Mouse (Mus musculus) embryonic fibroblast, embryonic 13.5 days (primary cell): ENCODE measurements around the gene Nipa2. TPM values are rescaled to one million over a fixed set of nuclear protein-coding genes. Genes with fewer than 3 reads are reported as not detected.
"Not testable (repeated sequence)": the region's sequence is repeated elsewhere in the genome, so short reads cannot be mapped to it uniquely, and the experiment has no call there.

Source experiments
- H3K27ac ChIP-seq: 2 replicates; pipeline ENCODE4 v1.5.1; 2012; ENCODE audit warnings: low read length, control low read depth, inconsistent platforms; ENCODE audit not compliant: insufficient read depth
- H3K4me1 ChIP-seq: 2 replicates; pipeline ENCODE4 v1.6.1; 2011; ENCODE audit warnings: low read length; ENCODE audit not compliant: control insufficient read depth, insufficient read depth
- H3K4me3 ChIP-seq: 2 replicates; pipeline ENCODE4 v1.5.1; 2011; ENCODE audit warnings: mild to moderate bottlenecking, control low read depth, low read length; ENCODE audit not compliant: insufficient read depth
- CTCF ChIP-seq: IDR thresholded peaks from 2 replicates; pipeline ENCODE4 v1.5.1; 2011; ENCODE audit warnings: mild to moderate bottlenecking, control low read depth, low read length, moderate library complexity, borderline replicate concordance; ENCODE audit not compliant: insufficient read depth
- POLR2A ChIP-seq: IDR thresholded peaks from 2 replicates; pipeline ENCODE4 v1.6.1; 2011; ENCODE audit warnings: low read depth, mild to moderate bottlenecking, control low read depth, low read length, moderate library complexity
- polyA plus RNA-seq: library from polyadenylated mRNA; stranded (reverse); fragments of >200 nt; gene quantifications from 2 replicates; pipeline ENCODE4 v1.2.4, GENCODE M21; 2011; ENCODE audit warnings: low read depth; ENCODE audit not compliant: missing spikeins, insufficient read length

Gene Nipa2
- polyA plus RNA-seq, 1 experiment, result 56.6 TPM

DNA sequence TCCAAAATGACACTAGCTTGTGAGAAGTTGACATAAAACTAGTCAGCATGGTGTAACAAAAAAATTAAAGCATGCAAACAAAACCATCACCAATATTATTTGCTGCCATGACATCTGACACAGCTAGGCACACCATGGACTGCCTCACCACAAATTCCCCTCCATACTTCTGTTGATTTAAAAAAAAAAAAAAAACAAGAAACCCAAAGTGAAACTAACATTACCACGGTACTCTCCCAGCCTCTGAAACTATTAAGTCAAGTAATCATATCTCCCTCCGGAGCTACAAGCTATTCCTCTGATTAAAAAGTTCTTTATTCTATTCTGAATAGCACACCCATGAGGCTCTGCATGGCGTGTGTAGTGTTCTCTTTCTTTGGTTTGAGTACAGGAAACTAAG lies 5.1 kb downstream of the Nipa2 start:
- no peak overlapping the region for H3K27ac ChIP-seq
- TF ChIP-seq POLR2A (no peak), CTCF (no peak)

DNA sequence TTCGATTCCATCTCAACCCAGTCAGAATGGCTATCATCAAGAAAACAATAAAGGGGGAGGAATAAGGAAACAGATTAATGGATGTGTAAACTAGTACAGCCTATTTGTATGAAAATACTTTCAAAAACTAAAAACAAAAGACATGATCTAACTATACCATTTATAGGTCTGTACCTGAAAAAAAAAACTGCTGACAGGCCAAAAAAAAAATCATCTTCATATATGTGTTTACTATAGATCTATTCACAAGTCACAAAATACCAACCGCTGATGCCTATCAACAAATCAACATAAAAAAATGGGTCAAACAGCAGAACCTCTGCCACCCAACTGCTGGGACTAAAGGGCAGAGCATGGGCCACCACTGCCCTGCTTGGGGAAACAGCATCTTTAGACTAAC lies 6.2 kb downstream of the Nipa2 start:
- Histone ChIP-seq H3K27ac (no peak overlapping the region), H3K4me1 (peaks cover 3% of the 10 kb centered on the region; the same call in 1 of the 2 replicates), H3K4me3 (no peak overlapping the region)
- TF ChIP-seq POLR2A (no peak), CTCF (no peak)

More for the DNA sequence above, 5.1 kb downstream of the Nipa2 start:
- Histone ChIP-seq H3K4me3 (no peak overlapping the region), H3K4me1 (peaks cover 4% of the 10 kb centered on the region; the same call in 1 of the 2 replicates)

DNA sequence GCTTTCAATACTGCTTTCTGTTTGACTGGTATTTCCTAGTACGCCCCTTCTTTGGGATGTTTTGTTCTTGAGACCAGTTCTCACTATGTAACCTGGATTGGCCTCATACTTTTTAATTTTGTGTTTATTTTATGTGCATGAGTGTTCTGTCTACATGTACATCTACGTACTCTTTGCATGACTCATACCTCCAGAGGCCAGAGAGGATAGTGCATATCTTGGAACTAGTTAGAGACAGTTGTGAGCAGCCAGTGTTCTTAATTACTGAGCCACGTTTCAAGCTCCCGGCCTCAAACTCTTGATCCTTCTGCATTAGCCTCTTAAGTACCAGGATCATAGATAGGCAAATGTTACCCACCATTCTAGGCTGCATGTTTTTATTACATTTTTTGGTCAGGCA lies 23.9 kb downstream of the Nipa2 start:
- TF ChIP-seq POLR2A (no peak), CTCF (no peak)
- no peak overlapping the region for H3K4me3 ChIP-seq
- no peaks in the 10 kb centered on the region for H3K4me1 ChIP-seq
- H3K27ac ChIP-seq, result no peak overlapping the region

DNA sequence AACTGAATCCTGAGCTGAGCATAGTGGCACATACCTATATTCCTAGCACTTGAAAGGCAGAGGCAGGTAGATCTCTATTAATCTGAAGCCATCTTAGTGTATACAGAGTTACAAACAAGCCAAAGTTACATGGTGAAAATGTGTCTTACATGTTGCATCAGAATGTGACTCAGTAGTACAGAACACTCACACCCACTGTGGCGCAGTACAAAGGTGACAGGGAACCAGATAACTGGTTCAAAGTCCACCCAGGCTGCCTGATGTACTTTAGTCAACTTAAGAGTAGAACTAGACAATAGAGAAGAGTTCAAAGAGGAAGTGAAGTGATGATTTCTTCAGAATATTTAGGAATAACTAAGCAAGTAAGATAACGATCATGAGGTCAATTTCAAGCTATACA lies 27.3 kb downstream of the Nipa2 start:
- TF ChIP-seq CTCF (no peak), POLR2A (no peak)
- no peak overlapping the region for H3K27ac ChIP-seq
- no peaks in the 10 kb centered on the region for H3K4me1 ChIP-seq

DNA sequence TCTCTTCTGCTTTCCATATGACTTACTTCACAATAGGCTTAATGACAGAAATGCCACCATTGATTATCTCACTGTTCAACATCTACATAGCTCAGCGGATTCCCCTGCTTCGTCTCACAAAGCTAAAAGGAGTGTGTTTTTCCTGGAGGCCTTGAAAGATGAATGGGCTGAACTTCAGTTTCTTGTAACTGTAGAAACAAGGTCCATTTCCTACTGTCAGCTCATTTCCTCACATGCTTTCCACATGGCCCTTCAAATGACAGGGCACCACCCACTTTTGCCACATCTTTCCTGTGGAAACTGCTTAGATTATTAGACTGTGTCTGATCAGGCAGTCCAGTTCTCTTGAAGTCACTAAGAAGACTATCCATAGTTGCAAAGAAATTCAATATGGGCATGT lies 33.6 kb downstream of the Nipa2 start:
- no peak for TF ChIP-seq POLR2A
- no peak for TF ChIP-seq CTCF
- Histone ChIP-seq H3K4me3 (no peak overlapping the region), H3K27ac (no peak overlapping the region), H3K4me1 (no peaks in the 10 kb centered on the region)

More for the DNA sequence above, 27.3 kb downstream of the Nipa2 start:
- H3K4me3 ChIP-seq, result no peak overlapping the region

DNA sequence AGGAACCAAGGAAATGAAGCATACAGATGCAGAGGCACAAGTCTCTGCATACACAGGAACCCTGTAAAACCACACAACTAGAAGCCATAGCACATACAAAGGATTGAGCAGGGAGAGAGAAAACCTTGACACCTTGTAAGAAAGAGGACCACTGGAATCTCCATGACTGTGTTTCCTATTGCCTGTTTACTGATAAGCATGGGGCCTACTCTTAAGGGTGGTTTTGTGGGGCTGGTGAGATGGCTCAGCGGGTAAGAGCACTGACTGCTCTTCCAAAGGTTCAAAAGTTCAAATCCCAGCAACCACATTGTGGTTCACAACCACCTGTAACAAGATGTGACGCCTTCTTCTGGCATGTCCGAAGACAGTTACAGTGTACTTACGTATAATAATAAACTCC lies 35.0 kb downstream of the Nipa2 start:
- H3K4me1 ChIP-seq, result no peaks in the 10 kb centered on the region
- H3K4me3 ChIP-seq, result no peak overlapping the region
- TF ChIP-seq POLR2A, result no peak
- no peak for TF ChIP-seq CTCF
- no peak overlapping the region for H3K27ac ChIP-seq

DNA sequence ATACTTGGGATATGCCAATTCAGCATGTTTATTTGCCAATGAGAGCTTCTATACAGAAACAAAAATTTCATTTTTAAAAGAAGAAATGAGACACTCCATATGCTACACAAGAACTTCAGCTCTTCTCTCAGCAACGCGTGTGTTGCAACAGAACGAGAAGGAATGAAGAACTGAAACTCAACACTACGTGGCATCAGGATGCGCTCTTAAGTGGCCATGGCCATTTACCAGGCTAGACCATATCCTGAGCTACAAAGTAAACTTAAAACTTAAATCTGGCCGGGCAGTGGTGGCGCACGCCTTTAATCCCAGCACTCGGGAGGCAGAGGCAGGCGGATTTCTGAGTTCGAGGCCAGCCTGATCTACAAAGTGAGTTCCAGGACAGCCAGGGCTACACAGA lies 43.9 kb downstream of the Nipa2 start:
- not testable (repeated sequence) for H3K27ac ChIP-seq, H3K4me1 ChIP-seq, H3K4me3 ChIP-seq

DNA sequence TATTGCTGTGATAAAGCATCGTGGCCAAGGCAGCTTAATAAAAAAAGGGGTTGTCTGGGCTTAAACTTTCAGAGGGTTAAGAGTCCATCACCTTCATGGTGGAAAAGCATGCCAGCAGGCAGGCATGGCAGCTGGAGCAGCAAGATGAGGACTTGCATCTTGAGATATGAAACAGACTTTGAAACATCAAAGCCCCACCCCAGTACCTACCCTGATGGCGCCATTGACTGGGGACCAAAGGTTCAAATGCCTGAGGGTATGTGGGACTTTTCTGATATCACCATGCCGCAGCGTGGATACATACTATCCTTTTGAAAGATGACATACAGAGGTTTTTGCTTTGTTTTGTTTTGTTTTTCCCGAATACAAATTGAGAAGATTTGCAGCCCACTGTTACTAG lies 50.2 kb downstream of the Nipa2 start:
- H3K4me3 ChIP-seq, result no peak overlapping the region
- H3K4me1 ChIP-seq, result no peaks in the 10 kb centered on the region
- no peak for TF ChIP-seq CTCF
- TF ChIP-seq POLR2A, result no peak
- H3K27ac ChIP-seq, result no peak overlapping the region

GRCm38 (mm10) chr7:55911371-55911770 lies 50.9 kb downstream of the Nipa2 start:
- no peak overlapping the region for H3K4me3 ChIP-seq
- TF ChIP-seq CTCF, result no peak
- no peak for TF ChIP-seq POLR2A
- no peaks in the 10 kb centered on the region for H3K4me1 ChIP-seq
- no peak overlapping the region for H3K27ac ChIP-seq

DNA sequence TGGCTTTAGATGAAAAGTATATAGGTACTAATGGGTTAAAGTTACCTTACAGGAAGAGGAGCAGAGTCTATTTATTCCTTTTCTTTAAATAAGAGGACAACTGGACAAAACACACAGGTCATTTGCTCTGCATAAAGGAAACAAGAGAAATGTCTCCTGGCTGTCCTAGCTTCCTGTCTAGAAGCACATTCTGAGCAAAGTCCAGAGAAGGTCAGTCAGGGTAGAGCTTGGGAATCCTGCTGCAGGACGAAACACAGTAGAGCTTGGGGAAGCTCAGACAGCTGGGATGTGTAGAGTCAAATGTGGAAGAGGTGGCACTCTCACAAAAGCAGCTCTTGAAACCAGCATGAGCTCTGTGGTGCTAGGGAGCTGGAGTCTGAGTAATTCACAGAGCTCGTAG lies 51.9 kb downstream of the Nipa2 start:
- no peaks in the 10 kb centered on the region for H3K4me1 ChIP-seq
- TF ChIP-seq CTCF (no peak), POLR2A (no peak)
- no peak overlapping the region for H3K27ac ChIP-seq
- no peak overlapping the region for H3K4me3 ChIP-seq

- no peak overlapping the region for H3K27ac ChIP-seq
- no peaks in the 10 kb centered on the region for H3K4me1 ChIP-seq
- TF ChIP-seq CTCF (no peak), POLR2A (no peak)
- no peak overlapping the region for H3K4me3 ChIP-seq
Measured at GRCm38 (mm10) chr7:55909519-55909918, 52.8 kb downstream of the Nipa2 start.
